Mouse (Mus musculus) kidney, adult 2 months (tissue): ENCODE data around the gene Catsper1. TPM values are rescaled to one million over a fixed set of nuclear protein-coding genes. Genes with fewer than 3 reads are reported as not detected.

ENCODE experiments used
- DNase-seq: peaks from one replicate; pipeline ENCODE4 v3.0.0; 2021
- H3K27ac ChIP-seq: fragments of 200-500 bp; 2 replicates; pipeline ENCODE4 v1.5.1; 2012; ENCODE audit warnings: low read depth, low read length, control low read depth, inconsistent platforms; ENCODE audit not compliant: insufficient read depth
- H3K27me3 ChIP-seq: fragments of 200-500 bp; replicated peaks from 2 replicates; pipeline ENCODE4 v1.6.1; 2012; ENCODE audit warnings: mild to moderate bottlenecking, moderate library complexity, low read length, inconsistent platforms; ENCODE audit not compliant: control insufficient read depth, insufficient read depth
- H3K36me3 ChIP-seq: fragments of 200-500 bp; 2 replicates; pipeline ENCODE4 v1.6.1; 2012; ENCODE audit warnings: mild to moderate bottlenecking, moderate library complexity, low read length, inconsistent platforms; ENCODE audit not compliant: control insufficient read depth, insufficient read depth
- H3K4me1 ChIP-seq: fragments of 200-500 bp; 2 replicates; pipeline ENCODE4 v1.6.1; 2011; ENCODE audit warnings: low read length; ENCODE audit not compliant: control insufficient read depth, insufficient read depth
- H3K4me3 ChIP-seq: fragments of 200-500 bp; 2 replicates; pipeline ENCODE4 v1.5.1; 2011; ENCODE audit warnings: mild to moderate bottlenecking, low read depth, low read length, control low read depth; ENCODE audit not compliant: insufficient read depth
- CTCF ChIP-seq: fragments of 200-500 bp; conservative IDR thresholded peaks from 2 replicates; pipeline ENCODE4 v1.5.1; 2011; ENCODE audit warnings: low read depth, mild to moderate bottlenecking, control low read depth, low read length, moderate library complexity, mixed read lengths; ENCODE audit not compliant: insufficient read depth, insufficient read length
- POLR2A ChIP-seq: fragments of 200-500 bp; IDR thresholded peaks from one replicate; pipeline ENCODE4 v1.6.1; 2011; ENCODE audit warnings: low read depth, low read length, control low read depth
- WGBS: fragments of 180-500 bp; shearing (Covaris S2); methylation state at CpG from one replicate; pipeline ENCODE4 v1.1.7; 2018; 5-methylcytosine and 5-hydroxymethylcytosine counted together
- polyA plus RNA-seq: library from polyadenylated mRNA; depleted of rRNA; stranded (reverse); fragments of >200 nt; gene quantifications from 2 replicates; pipeline ENCODE4 v1.2.3, GENCODE M21; 2012

Catsper1 gene
- polyA plus RNA-seq, 1 experiment, result not detected

GRCm38 (mm10) chr19:5306279-5306678, 29.3 kb upstream of the Catsper1 start:
- DNase-seq, result no peak
- no peaks in the 10 kb centered on the region for H3K27me3 ChIP-seq
- no peak for TF ChIP-seq POLR2A
- TF ChIP-seq CTCF, result no peak; the same call in 1 of the 2 replicates
- no peak overlapping the region for H3K27ac ChIP-seq
- no peaks in the 10 kb centered on the region for H3K4me1 ChIP-seq
- WGBS, result 84% methylated on average over 6 of the region's 6 CpGs
- no peaks in the 10 kb centered on the region for H3K36me3 ChIP-seq
- H3K4me3 ChIP-seq, result no peak overlapping the region

DNA sequence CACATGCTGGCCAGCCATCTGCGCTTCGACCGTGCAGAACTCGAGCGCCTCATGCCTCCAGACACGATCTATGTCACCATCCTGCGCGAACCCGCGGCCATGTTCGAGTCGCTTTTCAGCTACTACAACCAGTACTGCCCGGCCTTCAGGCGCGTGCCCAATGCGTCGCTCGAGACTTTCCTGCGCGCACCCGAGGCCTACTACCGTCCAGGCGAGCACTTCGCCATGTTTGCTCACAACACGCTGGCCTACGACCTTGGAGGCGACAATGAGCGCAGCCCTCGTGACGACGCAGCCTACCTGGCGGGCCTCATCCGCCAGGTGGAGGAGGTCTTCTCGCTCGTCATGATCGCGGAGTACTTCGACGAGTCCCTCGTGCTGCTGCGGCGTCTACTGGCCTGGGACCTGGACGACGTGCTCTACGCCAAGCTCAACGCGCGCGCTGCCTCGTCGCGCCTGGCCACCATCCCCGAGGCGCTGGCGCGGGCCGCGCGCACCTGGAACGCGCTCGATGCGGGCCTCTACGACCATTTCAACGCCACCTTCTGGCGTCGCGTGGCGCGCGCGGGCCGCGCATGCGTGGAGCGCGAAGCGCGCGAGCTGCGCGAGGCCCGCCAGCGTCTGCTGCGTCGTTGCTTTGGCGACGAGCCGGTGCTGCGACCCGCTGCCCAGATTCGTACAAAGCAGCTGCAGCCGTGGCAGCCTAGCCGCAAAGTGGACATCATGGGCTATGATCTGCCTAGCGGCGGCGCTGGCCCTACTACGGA, 28.4 kb upstream of the Catsper1 start:
- H3K4me3 ChIP-seq, result 0 out of 2 replicates have a peak overlapping the region, but pooled peaks have one; percentile 13

DNA sequence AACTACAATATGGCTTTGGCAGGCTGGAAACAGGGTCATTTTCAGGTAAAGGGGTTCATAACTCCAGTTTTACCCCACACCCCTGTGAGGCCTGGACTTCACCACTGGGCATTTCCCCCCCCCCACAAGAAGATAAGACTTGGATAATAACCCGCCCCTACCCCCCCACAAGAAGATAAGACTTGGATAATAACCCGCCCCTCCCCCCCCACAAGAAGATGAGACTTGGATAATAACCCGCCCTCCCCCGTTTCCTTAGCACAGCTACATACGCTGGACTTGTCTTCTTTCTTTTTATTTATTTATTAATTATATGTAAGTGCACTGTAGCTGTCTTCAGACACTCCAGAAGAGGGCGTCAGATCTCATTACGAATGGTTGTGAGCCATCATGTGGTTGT, 26.5 kb upstream of the Catsper1 start:
- Histone ChIP-seq H3K27me3 (no peaks in the 10 kb centered on the region), H3K4me1 (no peaks in the 10 kb centered on the region), H3K4me3 (no peak overlapping the region), H3K27ac (no peak overlapping the region), H3K36me3 (no peaks in the 10 kb centered on the region)
- DNase-seq, result no peak
- WGBS, result 83% methylated on average over 7 of the region's 7 CpGs
- TF ChIP-seq POLR2A, result no peak
- TF ChIP-seq CTCF, result no peak

More for the DNA sequence above, 28.4 kb upstream of the Catsper1 start:
- DNase-seq, result no peak
- Histone ChIP-seq H3K36me3 (no peaks in the 10 kb centered on the region), H3K27me3 (no peaks in the 10 kb centered on the region), H3K4me1 (no peaks in the 10 kb centered on the region), H3K27ac (no peak overlapping the region)
- 50% methylated on average over 98 of the region's 98 CpGs for WGBS
- TF ChIP-seq CTCF, result no peak
- TF ChIP-seq POLR2A, result no peak

GRCm38 (mm10) chr19:5313189-5313588, 22.4 kb upstream of the Catsper1 start:
- Histone ChIP-seq H3K27ac (no peak overlapping the region), H3K27me3 (no peaks in the 10 kb centered on the region), H3K4me3 (no peak overlapping the region), H3K36me3 (no peaks in the 10 kb centered on the region), H3K4me1 (no peaks in the 10 kb centered on the region)
- 82% methylated on average over 8 of the region's 8 CpGs for WGBS
- TF ChIP-seq CTCF (no peak), POLR2A (no peak)
- DNase-seq, result no peak

DNA sequence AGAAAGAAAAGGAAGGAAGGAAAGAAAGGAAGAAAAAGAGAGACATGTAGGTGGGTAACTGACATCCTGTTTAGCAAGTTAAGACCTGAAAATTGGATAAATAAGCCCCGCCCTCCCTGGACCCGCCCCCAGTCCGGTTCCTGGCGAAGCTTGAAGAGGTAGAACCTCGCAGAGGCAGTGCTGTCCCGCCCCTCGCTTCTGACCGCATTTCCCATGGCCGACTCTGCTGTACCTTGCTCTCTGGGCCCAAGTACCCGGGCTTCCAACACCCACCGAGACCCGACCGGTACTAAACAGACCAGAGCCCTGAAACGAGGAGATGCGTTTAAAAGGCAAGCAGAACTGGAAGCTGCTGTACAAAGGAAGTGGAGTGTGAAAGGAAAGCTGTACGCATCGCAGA, 11.7 kb upstream of the Catsper1 start:
- no peaks in the 10 kb centered on the region for H3K27me3 ChIP-seq
- DNase-seq, result peak; percentile 77
- 25% methylated on average over 17 of the region's 17 CpGs for WGBS
- H3K36me3 ChIP-seq, result no peaks in the 10 kb centered on the region
- peak overlapping the region; percentile 43 for H3K4me3 ChIP-seq
- no peak overlapping the region for H3K27ac ChIP-seq
- H3K4me1 ChIP-seq, result peaks cover 4% of the 10 kb centered on the region; the same call in 1 of the 2 replicates
- no peak for TF ChIP-seq POLR2A
- TF ChIP-seq CTCF, result no peak

DNA sequence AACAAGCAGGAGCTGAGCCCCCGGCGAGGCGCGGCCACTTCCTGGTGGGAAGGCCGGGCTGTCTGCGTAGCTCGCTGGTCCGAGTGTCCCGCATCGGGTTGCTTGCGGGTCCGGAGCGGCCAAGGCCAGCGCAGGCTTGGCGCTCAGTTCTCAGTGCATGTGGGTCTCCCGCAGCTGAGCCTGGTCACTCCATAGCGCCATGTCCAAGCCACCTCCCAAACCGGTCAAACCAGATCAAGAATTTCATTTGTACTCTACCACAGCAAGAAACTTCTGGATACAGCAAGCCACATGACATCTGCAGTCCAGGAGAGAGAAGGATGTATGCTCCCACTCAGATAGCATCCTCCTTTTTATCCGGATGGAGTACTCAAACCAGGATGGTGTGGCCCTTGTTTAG, 7.6 kb upstream of the Catsper1 start:
- Histone ChIP-seq H3K36me3 (no peaks in the 10 kb centered on the region), H3K4me3 (no peak overlapping the region), H3K4me1 (peaks cover 4% of the 10 kb centered on the region; the same call in 1 of the 2 replicates), H3K27ac (no peak overlapping the region), H3K27me3 (no peaks in the 10 kb centered on the region)
- TF ChIP-seq CTCF (no peak), POLR2A (no peak)
- DNase-seq, result peak; percentile 46
- 66% methylated on average over 19 of the region's 19 CpGs for WGBS

DNA sequence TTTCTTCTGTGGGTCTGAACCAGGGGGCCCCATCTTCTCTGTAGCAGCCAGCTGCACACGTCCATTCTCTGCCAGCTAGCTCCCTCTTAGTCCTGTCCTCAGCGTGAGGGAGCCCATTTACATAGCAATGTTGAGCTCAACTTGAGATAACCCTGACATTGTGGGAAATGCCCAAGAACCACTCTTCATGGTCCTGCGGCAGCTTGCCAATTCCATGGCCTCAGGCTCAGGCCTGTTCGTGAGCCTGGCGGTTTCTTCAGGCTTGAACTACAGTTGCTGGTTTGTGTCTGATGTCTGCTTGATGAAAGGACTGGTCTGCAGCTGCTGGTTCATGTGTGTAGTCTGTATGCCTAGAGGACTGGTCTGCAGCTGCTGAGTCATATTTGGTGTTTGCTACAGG, 800 bp upstream of the Catsper1 start:
- whole genome bisulfite sequencing, result 67% methylated on average over 5 of the region's 5 CpGs
- Histone ChIP-seq H3K36me3 (no peaks in the 10 kb centered on the region), H3K4me1 (no peaks in the 10 kb centered on the region), H3K27ac (no peak overlapping the region), H3K4me3 (no peak overlapping the region), H3K27me3 (no peaks in the 10 kb centered on the region)
- peak; percentile 6 for DNase-seq
- no peak for TF ChIP-seq CTCF
